Mouse (Mus musculus) C2C12 (cell line): ENCODE measurements at regions not wholly inside any gene's neighbourhood (a gene's known extent, or its start where the extent isn't known, plus 50 kb on each side); places are given as distances from the start of the nearest gene placed in this dataset.
A peak's percentile ranks its signal among the peaks of the same experiment; 100 is the strongest.
"Not testable (repeated sequence)": the region's sequence is repeated elsewhere in the genome, so short reads cannot be mapped to it uniquely, and the experiment has no call there.

Experiments used
- H3K27me3 ChIP-seq: one replicate; pipeline ENCODE4 v1.6.1; 2011; ENCODE audit not compliant: control insufficient read depth, insufficient read depth, insufficient read length
- H3K36me3 ChIP-seq: one replicate; pipeline ENCODE4 v1.6.1; 2011; ENCODE audit not compliant: control insufficient read depth, insufficient read depth
- H3K4me3 ChIP-seq: one replicate; pipeline ENCODE4 v1.5.1; 2011; ENCODE audit warnings: mild to moderate bottlenecking, control low read depth; ENCODE audit not compliant: poor library complexity, insufficient read depth, severe bottlenecking
- H3K79me2 ChIP-seq: one replicate; pipeline ENCODE4 v1.6.1; 2011; ENCODE audit not compliant: control insufficient read depth, insufficient read depth
- H3K79me3 ChIP-seq: one replicate; pipeline ENCODE4 v1.6.1; 2011; ENCODE audit warnings: low read depth, control low read depth
- H3ac ChIP-seq: one replicate; pipeline ENCODE3; 2011; ENCODE audit warnings: low read depth; ENCODE audit not compliant: control insufficient read depth, insufficient read length
- CEBPB ChIP-seq: IDR thresholded peaks from one replicate; pipeline ENCODE4 v1.6.1; 2011; ENCODE audit warnings: low read depth, mild to moderate bottlenecking, control low read depth, moderate library complexity
- CTCF ChIP-seq: IDR thresholded peaks from one replicate; pipeline ENCODE4 v1.5.1; 2011; ENCODE audit not compliant: control insufficient read depth, insufficient read depth, insufficient read length
- FOSL1 ChIP-seq: IDR thresholded peaks from one replicate; pipeline ENCODE4 v1.8.0; 2011; ENCODE audit warnings: mild to moderate bottlenecking, low read length; ENCODE audit not compliant: poor library complexity, insufficient read depth, severe bottlenecking
- MAX ChIP-seq: IDR thresholded peaks from one replicate; pipeline ENCODE4 v1.6.1; 2011; ENCODE audit warnings: mild to moderate bottlenecking, control low read depth
- MYOD1 ChIP-seq: IDR thresholded peaks from one replicate; pipeline ENCODE4 v1.6.1; 2011; ENCODE audit warnings: low read depth; ENCODE audit not compliant: control insufficient read depth, insufficient read length
- MYOG ChIP-seq: IDR thresholded peaks from one replicate; pipeline ENCODE4 v1.6.1; 2011; ENCODE audit not compliant: control insufficient read depth, insufficient read length; ENCODE audit errors: extremely low read depth
- USF1 ChIP-seq: IDR thresholded peaks from one replicate; pipeline ENCODE4 v1.6.1; 2011; ENCODE audit warnings: low read depth, mild to moderate bottlenecking, control low read depth, moderate library complexity

DNA sequence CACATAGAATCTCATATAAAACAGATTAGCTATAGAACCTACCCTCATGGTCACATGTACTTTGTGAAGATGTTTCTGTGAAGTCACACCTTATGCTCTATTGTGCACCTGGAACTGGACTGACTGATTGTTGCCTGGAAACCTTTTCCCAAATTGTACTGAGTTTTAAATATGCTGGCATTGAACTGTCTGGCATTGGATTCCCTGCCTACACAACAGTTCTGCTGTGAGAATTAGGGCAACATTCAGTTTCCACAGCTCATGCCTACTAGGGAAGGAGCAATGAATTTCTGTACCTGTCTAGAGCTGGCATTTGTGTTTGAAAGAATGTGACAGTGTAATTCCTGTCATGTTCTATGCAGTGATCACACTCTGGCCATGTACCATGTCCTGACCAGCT lies 60.4 kb upstream of the Poc5 start:
- Histone ChIP-seq H3K27me3 (no peaks in the 10 kb centered on the region), H3K79me2 (no peaks in the 10 kb centered on the region), H3K79me3 (no peaks in the 10 kb centered on the region), H3ac (no peak overlapping the region), H3K4me3 (no peak overlapping the region), H3K36me3 (no peaks in the 10 kb centered on the region)
- TF ChIP-seq FOSL1, result no peak
- TF ChIP-seq USF1, result no peak
- TF ChIP-seq CTCF, result no peak
- no peak for TF ChIP-seq CEBPB
- TF ChIP-seq MYOD1, result no peak
- no peak for TF ChIP-seq MAX
- TF ChIP-seq MYOG, result no peak

DNA sequence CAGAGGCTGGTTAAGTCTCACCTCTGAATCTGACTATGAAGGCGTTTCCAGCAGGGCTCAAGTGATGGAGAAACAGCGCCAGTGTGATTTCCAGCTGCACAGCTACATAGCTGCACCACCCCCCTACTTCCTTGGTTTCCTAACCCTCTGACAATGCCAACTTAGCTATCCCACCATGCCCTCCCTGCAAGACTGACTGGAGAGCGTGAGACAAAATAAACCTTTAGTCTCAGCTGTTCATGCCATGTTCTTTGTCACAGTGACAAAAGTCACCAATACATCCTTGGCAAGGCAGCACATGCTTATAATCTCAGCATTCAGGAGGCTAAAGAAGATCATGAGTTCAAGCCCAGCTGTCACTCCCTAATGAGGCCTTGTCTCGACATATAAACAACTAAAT lies 63.5 kb upstream of the Poc5 start:
- Histone ChIP-seq H3K79me2 (no peaks in the 10 kb centered on the region), H3K79me3 (no peaks in the 10 kb centered on the region), H3K4me3 (no peak overlapping the region), H3ac (no peak overlapping the region), H3K27me3 (no peaks in the 10 kb centered on the region), H3K36me3 (no peaks in the 10 kb centered on the region)
- TF ChIP-seq MYOD1 (no peak), USF1 (no peak), CTCF (no peak), FOSL1 (no peak), MYOG (no peak), CEBPB (no peak), MAX (no peak)

DNA sequence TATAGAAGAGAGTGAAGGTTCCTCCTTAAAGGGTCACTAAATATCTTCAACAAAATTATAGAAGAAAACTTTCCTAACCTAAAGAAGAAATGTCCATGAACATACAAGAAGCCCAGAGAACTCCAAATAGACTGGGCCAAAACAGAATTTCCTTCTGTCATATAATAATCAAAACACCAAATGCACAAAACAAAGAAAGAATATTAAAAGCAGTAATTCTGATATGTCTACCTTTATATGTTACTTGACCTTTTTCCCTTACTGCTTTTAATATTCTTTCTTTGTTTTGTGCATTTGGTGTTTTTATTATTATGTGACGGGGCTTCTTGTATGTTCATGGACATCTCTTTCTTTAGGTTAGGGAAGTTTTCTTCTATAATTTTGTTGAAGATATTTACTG lies 70.9 kb upstream of the Poc5 start:
- H3K36me3 ChIP-seq, H3K79me2 ChIP-seq, H3K79me3 ChIP-seq, H3ac ChIP-seq, H3K4me3 ChIP-seq, H3K27me3 ChIP-seq: not testable (repeated sequence)

DNA sequence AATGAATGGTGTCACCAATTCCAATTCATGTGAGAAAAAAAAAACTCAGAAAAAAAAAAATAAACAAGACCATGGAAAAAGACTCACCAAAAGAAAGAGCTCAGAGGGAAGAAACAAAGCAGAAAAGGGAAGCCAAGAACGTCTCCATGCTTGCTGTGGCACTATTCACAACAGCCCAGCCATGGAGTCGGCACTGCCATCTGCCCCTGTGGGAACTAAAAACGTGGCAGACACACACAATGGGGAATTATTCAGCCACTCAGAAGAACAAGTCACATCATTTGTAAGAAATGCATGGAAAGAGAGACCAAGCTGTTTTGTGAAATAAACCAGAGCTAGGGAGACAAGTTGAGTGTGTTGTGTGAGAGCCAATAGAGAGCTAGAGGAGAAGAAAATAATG lies 74.9 kb upstream of the Poc5 start:
- H3ac ChIP-seq, result no peak overlapping the region
- H3K79me3 ChIP-seq, result no peaks in the 10 kb centered on the region
- H3K27me3 ChIP-seq, result no peaks in the 10 kb centered on the region
- no peak overlapping the region for H3K4me3 ChIP-seq
- H3K79me2 ChIP-seq, result no peaks in the 10 kb centered on the region
- TF ChIP-seq USF1 (no peak), MAX (no peak), MYOD1 (no peak)
- H3K36me3 ChIP-seq, result no peaks in the 10 kb centered on the region

DNA sequence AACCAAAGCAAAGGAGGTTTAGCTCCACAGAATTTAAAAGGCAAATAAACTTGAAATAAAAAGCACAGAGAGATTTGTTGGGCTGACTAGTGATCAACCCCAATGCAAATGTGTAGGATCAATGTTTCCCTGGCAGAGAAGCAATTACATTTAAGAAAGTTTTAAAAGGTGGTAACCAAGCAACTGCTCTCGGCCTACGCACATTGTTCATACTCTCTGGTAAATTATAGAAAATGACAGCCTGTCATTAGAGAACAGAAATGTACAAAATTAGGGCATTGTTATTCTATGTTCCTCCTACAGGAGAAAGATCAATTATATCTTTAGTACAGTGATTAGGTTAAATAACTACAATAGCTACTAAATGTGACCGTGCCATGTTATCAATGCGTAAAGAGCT lies 85.6 kb upstream of the Poc5 start:
- H3K79me2 ChIP-seq, result no peaks in the 10 kb centered on the region
- H3K36me3 ChIP-seq, result no peaks in the 10 kb centered on the region
- no peak overlapping the region for H3ac ChIP-seq
- no peak overlapping the region for H3K4me3 ChIP-seq
- TF ChIP-seq MYOD1 (no peak), FOSL1 (no peak), USF1 (no peak), MAX (no peak), CEBPB (no peak), CTCF (no peak), MYOG (no peak)
- H3K79me3 ChIP-seq, result no peaks in the 10 kb centered on the region
- H3K27me3 ChIP-seq, result no peaks in the 10 kb centered on the region

DNA sequence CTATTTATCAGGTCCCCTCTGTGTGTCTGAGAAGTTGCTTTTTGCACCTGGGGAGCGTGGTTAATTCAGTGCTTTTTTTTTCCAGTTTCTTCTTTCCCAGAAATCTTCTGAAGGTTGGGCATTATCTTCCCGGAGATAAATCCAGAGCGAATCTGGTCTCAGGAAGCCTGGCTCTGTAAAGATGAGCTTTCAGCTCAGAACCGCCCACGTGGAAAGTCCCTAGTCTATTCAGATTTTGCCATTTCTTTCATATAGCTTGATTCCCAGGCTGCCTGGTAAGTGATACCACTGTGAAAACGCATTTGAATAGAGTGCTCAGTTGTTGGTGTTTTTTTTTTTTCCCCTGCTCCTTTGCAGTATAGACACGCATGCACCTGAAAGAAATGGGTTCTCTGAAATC lies 100.3 kb upstream of the Poc5 start:
- H3K27me3 ChIP-seq, result peaks cover 3% of the 10 kb centered on the region
- H3ac ChIP-seq, result no peak overlapping the region
- no peak for TF ChIP-seq CEBPB
- no peak for TF ChIP-seq MYOD1
- no peak for TF ChIP-seq USF1
- TF ChIP-seq FOSL1, result no peak
- no peak for TF ChIP-seq MAX
- TF ChIP-seq MYOG, result no peak
- no peak for TF ChIP-seq CTCF
- no peaks in the 10 kb centered on the region for H3K36me3 ChIP-seq
- H3K79me3 ChIP-seq, result no peaks in the 10 kb centered on the region
- no peaks in the 10 kb centered on the region for H3K79me2 ChIP-seq
- no peak overlapping the region for H3K4me3 ChIP-seq

DNA sequence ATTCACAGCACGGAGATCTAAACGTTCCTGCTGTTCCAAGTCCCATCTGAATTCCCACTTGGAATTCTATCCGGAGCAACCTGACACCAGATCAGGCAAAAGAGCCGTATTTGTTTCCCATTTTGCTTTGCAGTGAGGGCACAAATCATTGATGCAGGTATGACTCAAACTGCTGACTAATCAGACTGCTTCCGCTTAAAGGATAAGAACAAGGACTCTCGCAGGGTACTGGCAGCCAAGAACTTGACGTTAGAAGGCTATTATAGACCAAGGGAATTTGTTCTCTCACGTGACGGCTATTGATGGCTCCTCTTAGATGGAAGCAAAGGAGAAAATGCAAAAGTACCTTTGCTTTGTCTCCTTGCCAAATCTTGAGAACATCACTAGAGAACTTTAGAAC lies 118.1 kb upstream of the Poc5 start:
- H3ac ChIP-seq, result no peak overlapping the region
- TF ChIP-seq FOSL1 (no peak), MAX (no peak), MYOD1 (no peak), USF1 (peak; percentile 70)
- no peaks in the 10 kb centered on the region for H3K79me3 ChIP-seq
- H3K36me3 ChIP-seq, result no peaks in the 10 kb centered on the region
- no peaks in the 10 kb centered on the region for H3K79me2 ChIP-seq
- H3K27me3 ChIP-seq, result no peaks in the 10 kb centered on the region
- no peak overlapping the region for H3K4me3 ChIP-seq
